Mouse (Mus musculus): ENCODE measurements around the gene Gm10375. TPM values are rescaled to one million over a fixed set of nuclear protein-coding genes. Genes with fewer than 3 reads are reported as not detected.

Gm10375 gene
- not detected for polyA plus RNA-seq (2017; shearing (Covaris generic))

DNA sequence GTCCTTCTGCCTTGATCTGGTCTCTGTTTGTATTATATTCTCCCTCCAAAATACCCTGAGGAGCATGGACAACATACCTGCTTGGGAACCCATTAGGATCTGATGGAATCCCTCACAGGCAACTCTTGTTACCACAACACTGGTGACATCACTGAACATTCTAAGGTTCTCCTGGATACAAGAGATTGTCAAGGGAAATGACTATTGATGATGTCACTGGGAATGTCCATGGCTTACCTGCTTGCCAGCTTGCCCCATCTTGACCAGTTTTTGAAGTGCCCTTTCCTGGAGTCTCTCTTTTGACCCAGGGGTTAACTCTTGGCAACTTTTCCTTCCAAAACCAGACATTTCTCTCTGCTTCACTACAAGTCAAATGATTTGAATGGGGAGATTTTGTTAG is at the start of gene Gm10375:
Gene Gm10375, minus strand, starts transcription at position 101 of the 400 bp plus-strand sequence.

DNA sequence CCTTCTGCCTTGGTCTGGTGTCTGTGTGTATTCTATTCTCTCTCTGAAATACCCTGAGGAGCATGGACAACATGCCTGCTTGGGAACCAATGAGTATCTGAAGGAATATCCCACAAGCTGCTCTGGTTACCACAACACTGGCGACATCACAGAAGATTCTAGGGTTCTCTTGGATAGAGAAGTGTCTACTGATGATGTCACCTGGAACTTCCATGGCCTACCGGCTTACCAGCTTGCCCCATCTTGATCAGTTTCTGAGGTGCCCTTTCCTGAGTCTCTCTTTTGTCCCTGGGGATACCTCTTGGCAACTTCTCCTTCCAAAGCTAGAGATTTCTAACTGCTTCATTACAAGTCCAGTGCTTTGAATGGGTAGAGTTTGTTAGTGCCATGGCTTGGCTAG is 28.8 kb downstream of the Gm10375 start, which contains the start of gene Gm17654:
Gene Gm17654, minus strand, starts transcription at position 101 of the 400 bp plus-strand sequence.

Other genes starting within 250 kb of the Gm10375 start
- not detected for gene Gm8138, start 191.7 kb downstream of the Gm10375 start, polyA plus RNA-seq (2017; shearing (Covaris generic))
- gene Gm5799, start 64.4 kb downstream of the Gm10375 start, polyA plus RNA-seq (2017; shearing (Covaris generic)) = not detected
- not detected for gene Gm17654, start 28.9 kb downstream of the Gm10375 start, polyA plus RNA-seq (2017; shearing (Covaris generic))
- not detected for gene Gm8165, start 69.2 kb upstream of the Gm10375 start, polyA plus RNA-seq (2017; shearing (Covaris generic))
- 1.1 TPM for gene Gm7324, start 89.8 kb upstream of the Gm10375 start, polyA plus RNA-seq (2017; shearing (Covaris generic))
- not detected for gene Gm16506, start 119.5 kb upstream of the Gm10375 start, polyA plus RNA-seq (2017; shearing (Covaris generic))
- gene Gm6526, start 139.9 kb upstream of the Gm10375 start, polyA plus RNA-seq (2017; shearing (Covaris generic)) = not detected
- not detected for gene Gm8180, start 176.7 kb upstream of the Gm10375 start, polyA plus RNA-seq (2017; shearing (Covaris generic))

All from CD4-positive, CD25-positive, alpha-beta regulatory T cell, adult 9 weeks (primary cell).